Comparison of ENCODE assay signal across 9 mouse cellular contexts in genomic region chr1:127530849-127531580, GRCm38 (mm10).
DNase-seq lines count a peak whose midpoint lies in the region; ATAC-seq and TF ChIP-seq lines count a peak whose summit lies in the region.
"Had no signal": no experiment of that assay in that cellular context is flagged by ENCODE, and none has a peak within 500 bp of the region (broad histone marks: within the 10 kb centered on the region; RNA-seq: fewer than 3 reads in every experiment).

No protein-coding gene starts in this region.

- H3K4me3 ChIP-seq in kidney, postnatal 0 days (replicated peaks; ENCODE audit: low read depth, low read length): no peak overlapping the region
- H3K4me3 ChIP-seq in hindbrain, postnatal 0 days (ENCODE audit: low read length): no peak overlapping the region
- no peak overlapping the region for H3K4me3 ChIP-seq in heart, adult 2 months
- H3K4me3 ChIP-seq: embryonic facial prominence, embryonic 12.5 days had no signal

- DNase-seq in kidney, postnatal 0 days (ENCODE audit: low spot score): peak; percentile 80
- no peak for DNase-seq in kidney, postnatal 25 days
- peak; percentile 76 for DNase-seq in embryo, embryonic 10.5 days (ENCODE audit: low spot score)
- DNase-seq in hindbrain, postnatal 0 days (ENCODE audit: low spot score): peak; percentile 76
- peak; percentile 45 for DNase-seq in neural tube, embryonic 10.5 days (ENCODE audit: extremely low spot score, low spot score)
- DNase-seq in adrenal gland, postnatal 14 days: no peak
- no peak for DNase-seq in heart, adult 2 months
- no peak for DNase-seq in thymus, adult 18-20 months

- no peak overlapping the region for H3K9ac ChIP-seq in kidney, postnatal 0 days (ENCODE audit: low read depth, low read length)
- H3K9ac ChIP-seq in hindbrain, postnatal 0 days (replicated peaks; ENCODE audit: low read length): no peak overlapping the region
- H3K9ac ChIP-seq in heart, adult 2 months (ENCODE audit: low read depth, low read length): no peak overlapping the region
- H3K9ac ChIP-seq: embryonic facial prominence, embryonic 12.5 days had no signal

- no peaks in the 10 kb centered on the region for H3K27me3 ChIP-seq in kidney, postnatal 0 days (ENCODE audit: insufficient read depth, low read length)
- no peaks in the 10 kb centered on the region for H3K27me3 ChIP-seq in hindbrain, postnatal 0 days (ENCODE audit: insufficient read depth, low read length)
- no peaks in the 10 kb centered on the region for H3K27me3 ChIP-seq in heart, adult 2 months (ENCODE audit: control insufficient read depth, insufficient read depth, low read length)
- H3K27me3 ChIP-seq: embryonic facial prominence, embryonic 12.5 days had no signal

- no peaks in the 10 kb centered on the region for H3K79me2 ChIP-seq in heart, adult 2 months (replicated peaks; ENCODE audit: control insufficient read depth, insufficient read depth, low read length)

- peak; percentile 77 for ATAC-seq in kidney, postnatal 0 days (replicated peaks; ENCODE audit: low FRiP score, low read depth)
- ATAC-seq in hindbrain, postnatal 0 days: peak; percentile 74

- TF ChIP-seq POLR2A in heart, adult 2 months (IDR thresholded peaks at IDR 0.05; ENCODE audit: insufficient read depth, low read depth, low read length): no peak

- 22% methylated on average over 14 of the region's 14 CpGs for WGBS in kidney, postnatal 0 days
- WGBS in hindbrain, postnatal 0 days: 27% methylated on average over 14 of the region's 14 CpGs
- WGBS in heart, adult 2 months: 52% methylated on average over 14 of the region's 14 CpGs

- H3K36me3 ChIP-seq in kidney, postnatal 0 days (ENCODE audit: insufficient read depth, low read length): no peaks in the 10 kb centered on the region
- H3K36me3 ChIP-seq in hindbrain, postnatal 0 days (ENCODE audit: insufficient read depth, low read length): no peaks in the 10 kb centered on the region
- no peaks in the 10 kb centered on the region for H3K36me3 ChIP-seq in heart, adult 2 months (ENCODE audit: control insufficient read depth, insufficient read depth, low read length)
- H3K36me3 ChIP-seq: embryonic facial prominence, embryonic 12.5 days had no signal

- H3K4me2 ChIP-seq in kidney, postnatal 0 days (ENCODE audit: low read length): peak overlapping the region; percentile 11; the same call in 1 of the 2 replicates
- H3K4me2 ChIP-seq in hindbrain, postnatal 0 days (ENCODE audit: low read depth, low read length): peak overlapping the region; percentile 19; the same call in 1 of the 2 replicates
- H3K4me2 ChIP-seq: embryonic facial prominence, embryonic 12.5 days had no signal

- intact Hi-C loops in heart, adult 2 months (cut with DNase I): no loop called here

- no peak overlapping the region for H3K27ac ChIP-seq in kidney, postnatal 0 days
- no peak overlapping the region for H3K27ac ChIP-seq in hindbrain, postnatal 0 days
- H3K27ac ChIP-seq in heart, adult 2 months: no peak overlapping the region
- H3K27ac ChIP-seq: embryonic facial prominence, embryonic 12.5 days had no signal

- no peak for TF ChIP-seq CTCF in kidney, postnatal 0 days (IDR thresholded peaks at IDR 0.05; ENCODE audit: low read depth)
- TF ChIP-seq CTCF in hindbrain, postnatal 0 days (IDR thresholded peaks at IDR 0.05; ENCODE audit: low read depth): no peak
- no peak for TF ChIP-seq CTCF in heart, adult 2 months (IDR thresholded peaks at IDR 0.05)

- H3K4me1 ChIP-seq in kidney, postnatal 0 days (replicated peaks; ENCODE audit: insufficient read depth, low read length): no peaks in the 10 kb centered on the region
- H3K4me1 ChIP-seq in hindbrain, postnatal 0 days (ENCODE audit: insufficient read depth, low read length): 0 out of 2 replicates have a peak, but pooled peaks cover 3% of the 10 kb centered on the region
- H3K4me1 ChIP-seq in heart, adult 2 months (ENCODE audit: control insufficient read depth, insufficient read depth, low read length): no peaks in the 10 kb centered on the region

- TF ChIP-seq EP300 in heart, adult 2 months (IDR thresholded peaks at IDR 0.05; ENCODE audit: insufficient read depth, low read depth, low read length): no peak

- H3K9me3 ChIP-seq in kidney, postnatal 0 days (replicated peaks; ENCODE audit: low read length): no peaks in the 10 kb centered on the region
- no peaks in the 10 kb centered on the region for H3K9me3 ChIP-seq in hindbrain, postnatal 0 days (ENCODE audit: low read length)
- H3K9me3 ChIP-seq: embryonic facial prominence, embryonic 12.5 days had no signal

Comparison
In these comparisons a context has a peak if more than half of its experiments do, and no peak if none do; other contexts are left out.
1. DNase-seq: peak in kidney, postnatal 0 days (single experiment), embryo, embryonic 10.5 days (single experiment), hindbrain, postnatal 0 days (single experiment) and neural tube, embryonic 10.5 days (single experiment); none in kidney, postnatal 25 days (0 of 2), adrenal gland, postnatal 14 days (single experiment), heart, adult 2 months (0 of 2) and thymus, adult 18-20 months (0 of 2).